ENCODE assay signal across 8 mouse cellular contexts in genomic region chr2:102453447-102453846, GRCm38 (mm10). TPM values are rescaled to one million over a fixed set of nuclear protein-coding genes. Genes with fewer than 3 reads are reported as not detected.
DNase-seq lines count a peak whose midpoint lies in the region; ATAC-seq and TF ChIP-seq lines count a peak whose summit lies in the region.
"Had no signal": no experiment of that assay in that cellular context is flagged by ENCODE, and none has a peak within 500 bp of the region (broad histone marks: within the 10 kb centered on the region; RNA-seq: fewer than 3 reads in every experiment).

No protein-coding gene starts in this region.

- no peak overlapping the region for H3K27ac ChIP-seq in layer of hippocampus, adult 2 months
- no peak overlapping the region for H3K27ac ChIP-seq in CH12.LX (ENCODE audit: insufficient read depth, low read depth)
- H3K27ac ChIP-seq: limb, embryonic 12.5 days had no signal

- no peaks in the 10 kb centered on the region for H3K36me3 ChIP-seq in CH12.LX (replicated peaks in 1 of 2; ENCODE audit: control insufficient read depth in 1 of 2, insufficient read depth in 1 of 2, low read length in 1 of 2)
- H3K36me3 ChIP-seq: limb, embryonic 12.5 days had no signal

- peak; percentile 89 for TF ChIP-seq CTCF in layer of hippocampus, adult 2 months (conservative IDR thresholded peaks at IDR 0.05)
- TF ChIP-seq CTCF in CH12.LX (conservative IDR thresholded peaks at IDR 0.05 in 1 of 2, IDR thresholded peaks at IDR 0.05 in 1 of 2; ENCODE audit: low read depth in 2 of 2, low read length in 2 of 2), result peak in 1 of 2 experiments; percentile 76; a peak in 2 of 4 replicates

- in situ Hi-C loops in CH12.LX (cut with MboI; ENCODE audit: low pct_ligation_motif_present, low pct_unique_long_range_greater_than_20kb, low sequenced_read_pairs), result loop anchor here (10.0 kb wide), 1 partner anchor 359 kb away; no protein-coding TSS in a partner anchor

- H3K4me3 ChIP-seq in layer of hippocampus, adult 2 months, result no peak overlapping the region
- H3K4me3 ChIP-seq in CH12.LX (replicated peaks in 1 of 3; ENCODE audit: low read depth in 2 of 3, low read length in 2 of 3, poor library complexity in 1 of 3), result no peak overlapping the region
- H3K4me3 ChIP-seq: limb, embryonic 12.5 days had no signal

- peak; percentile 85 for TF ChIP-seq RAD21 in CH12.LX (IDR thresholded peaks at IDR 0.05; ENCODE audit: low read depth, low read length)

- H3K4me2 ChIP-seq in CH12.LX (ENCODE audit: insufficient read depth, low read depth, poor library complexity, severe bottlenecking), result no peak overlapping the region
- H3K4me2 ChIP-seq: limb, embryonic 12.5 days had no signal

- ATAC-seq in frontal cortex, adult (ENCODE audit: low TSS enrichment), result no peak

- H3K9me3 ChIP-seq in CH12.LX (replicated peaks; ENCODE audit: low read length), result peaks cover 11% of the 10 kb centered on the region
- H3K9me3 ChIP-seq: limb, embryonic 12.5 days had no signal

- H3K4me1 ChIP-seq in CH12.LX (ENCODE audit: control insufficient read depth in 1 of 2, insufficient read depth in 2 of 2), result peaks cover 0 to 8% of the 10 kb centered on the region in 2 experiments; a peak in 2 of 4 replicates

- peak in 1 of 2 experiments; percentile 20 for DNase-seq in layer of hippocampus, adult 2 months (ENCODE audit: low spot score in 2 of 2)
- DNase-seq in layer of hippocampus, postnatal 10 days (ENCODE audit: low spot score in 2 of 2), result no peak
- DNase-seq in CH12.LX (ENCODE audit: extremely low read depth) (peak; percentile 23), R1 (ENCODE audit: low read depth, low spot score) (peak; percentile 29)
- peak; percentile 29 for DNase-seq in kidney, postnatal 14 days
- no peak for DNase-seq in natural killer cell, adult 2 months (ENCODE audit: low spot score in 2 of 2)

- TF ChIP-seq EP300 in CH12.LX (IDR thresholded peaks at IDR 0.05; ENCODE audit: low read length), result no peak

- H3K9ac ChIP-seq in CH12.LX (ENCODE audit: insufficient read depth, low read depth), result no peak overlapping the region
- H3K9ac ChIP-seq: limb, embryonic 12.5 days had no signal

- H3K79me2 ChIP-seq in CH12.LX (replicated peaks; ENCODE audit: control insufficient read depth, extremely low read depth, insufficient read depth, poor library complexity, severe bottlenecking), result no peaks in the 10 kb centered on the region

- no peak for TF ChIP-seq POLR2A in CH12.LX (IDR thresholded peaks at IDR 0.05; ENCODE audit: low read depth, low read length)

- dilution Hi-C loops in CH12.LX (cut with MboI; ENCODE audit: extremely low pct_ligation_motif_present, extremely low pct_unique_long_range_greater_than_20kb, low sequenced_read_pairs), result no loop called here

- H3K27me3 ChIP-seq in CH12.LX (replicated peaks), result no peaks in the 10 kb centered on the region

TF ChIP-seq in CH12.LX, 34 proteins besides CTCF, POLR2A, EP300 and RAD21:
- TF ChIP-seq MEF2A (IDR thresholded peaks at IDR 0.05; ENCODE audit: borderline replicate concordance, low read depth, low read length) (0 out of 2 replicates have a peak, but pooled peaks have one; percentile 18), TBP (conservative IDR thresholded peaks at IDR 0.05; ENCODE audit: low read depth, low read length) (no peak), MAX (IDR thresholded peaks at IDR 0.05; ENCODE audit: low read length) (no peak), ZNF384 (IDR thresholded peaks at IDR 0.05; ENCODE audit: low read depth, low read length) (peak; percentile 83), KAT2A (IDR thresholded peaks at IDR 0.05; ENCODE audit: insufficient replicate concordance, low read length) (no peak), MYC (IDR thresholded peaks at IDR 0.05; ENCODE audit: low read depth, low read length) (no peak), SMC3 (IDR thresholded peaks at IDR 0.05; ENCODE audit: low read depth, low read length) (peak; percentile 75), IRF4 (IDR thresholded peaks at IDR 0.05; ENCODE audit: low read depth, low read length) (no peak), UBTF (IDR thresholded peaks at IDR 0.05; ENCODE audit: low read depth, low read length) (no peak), MXI1 (IDR thresholded peaks at IDR 0.05; ENCODE audit: low read depth, low read length) (no peak), JUN (IDR thresholded peaks at IDR 0.05; ENCODE audit: insufficient read depth, low read depth, low read length) (no peak), JUND (conservative IDR thresholded peaks at IDR 0.05; ENCODE audit: low read depth, low read length) (no peak), ETS1 (conservative IDR thresholded peaks at IDR 0.05; ENCODE audit: low read depth, low read length) (no peak), CHD1 (IDR thresholded peaks at IDR 0.05; ENCODE audit: low read depth, low read length) (no peak), USF2 (conservative IDR thresholded peaks at IDR 0.05; ENCODE audit: low read depth, low read length) (no peak), ZC3H11A (IDR thresholded peaks at IDR 0.05; ENCODE audit: low read depth, low read length) (peak; percentile 60), ELF1 (IDR thresholded peaks at IDR 0.05; ENCODE audit: low read depth, low read length) (no peak)

RNA-seq across cellular contexts. Expression of gene Fjx1, which starts 1.1 kb away (rescaled TPM):
- total RNA-seq in layer of hippocampus, adult 2 months (2021), result 10 to 100 TPM; 52.9 to 53.6 TPM
- 10 to 100 TPM; 64.8 to 72.0 TPM for total RNA-seq in layer of hippocampus, postnatal 10 days (2021)
- total RNA-seq in CH12.LX (2012; rRNA removed) (0.17 and 0.25 TPM in 2 replicates), CH12.LX (2014; rRNA removed) (0.41 and 0.55 TPM in 2 replicates)
- polyA plus RNA-seq in CH12.LX (2012; ENCODE audit: insufficient read length, low read depth), result 0.43 and 0.53 TPM in 2 replicates

RNA-seq across cellular contexts. Expression of gene Trim44, which starts 45.8 kb away (rescaled TPM):
- 100 to 1,000 TPM; 169 to 171 TPM for total RNA-seq in layer of hippocampus, adult 2 months (2021)
- 100 to 1,000 TPM; 162 to 165 TPM for total RNA-seq in layer of hippocampus, postnatal 10 days (2021)
- total RNA-seq in CH12.LX (2012; rRNA removed), result 20.7 and 22.7 TPM in 2 replicates
- total RNA-seq in CH12.LX (2014; rRNA removed), result 26.9 and 28.0 TPM in 2 replicates
- 77.5 and 80.9 TPM in 2 replicates for polyA plus RNA-seq in CH12.LX (2012; ENCODE audit: insufficient read length, low read depth)

Comparison
In these comparisons a context has a peak if more than half of its experiments do, and no peak if none do; other contexts are left out.
1. DNase-seq: peak in CH12.LX (single experiment), R1 (single experiment) and kidney, postnatal 14 days (single experiment); none in layer of hippocampus, postnatal 10 days (0 of 2) and natural killer cell, adult 2 months (0 of 2).
2. RNA of gene Fjx1, which starts 1.1 kb away (total RNA-seq): 64.8 to 72.0 TPM in layer of hippocampus, postnatal 10 days and 52.9 to 53.6 TPM in layer of hippocampus, adult 2 months; 0.17 to 0.55 TPM in CH12.LX; every median in the first group is over 10 times any median in the second.
3. RNA of gene Trim44, which starts 45.8 kb away (total RNA-seq): 169 to 171 TPM in layer of hippocampus, adult 2 months and 162 to 165 TPM in layer of hippocampus, postnatal 10 days; 20.7 to 28.0 TPM in CH12.LX; every median in the first group is over 4 times any median in the second.